Mouse (Mus musculus): ENCODE data around the gene Eya2.
"Not testable (repeated sequence)": the region's sequence is repeated elsewhere in the genome, so short reads cannot be mapped to it uniquely, and the experiment has no call there.

Eya2 gene

DNA sequence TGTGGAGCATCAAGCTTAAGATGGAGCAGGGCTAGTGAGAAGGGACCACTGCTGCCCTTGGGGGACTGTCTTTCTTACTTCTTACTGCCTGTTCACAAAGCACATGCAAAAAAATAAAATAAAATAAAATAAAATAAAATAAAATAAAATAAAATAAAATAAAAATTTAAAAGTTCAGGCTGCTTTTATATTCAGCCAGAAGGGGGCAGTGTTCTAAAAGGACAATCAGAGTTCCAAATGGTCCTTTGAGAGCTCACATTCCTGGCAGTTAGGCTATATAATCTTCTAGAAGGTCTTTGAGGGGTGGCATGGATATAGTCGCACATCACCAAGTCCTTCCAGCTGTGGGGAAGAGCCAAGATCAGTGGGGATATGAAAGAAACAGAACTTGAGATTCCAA is 191.6 kb downstream of the Eya2 start:
- DNase-seq, result no peak

DNA sequence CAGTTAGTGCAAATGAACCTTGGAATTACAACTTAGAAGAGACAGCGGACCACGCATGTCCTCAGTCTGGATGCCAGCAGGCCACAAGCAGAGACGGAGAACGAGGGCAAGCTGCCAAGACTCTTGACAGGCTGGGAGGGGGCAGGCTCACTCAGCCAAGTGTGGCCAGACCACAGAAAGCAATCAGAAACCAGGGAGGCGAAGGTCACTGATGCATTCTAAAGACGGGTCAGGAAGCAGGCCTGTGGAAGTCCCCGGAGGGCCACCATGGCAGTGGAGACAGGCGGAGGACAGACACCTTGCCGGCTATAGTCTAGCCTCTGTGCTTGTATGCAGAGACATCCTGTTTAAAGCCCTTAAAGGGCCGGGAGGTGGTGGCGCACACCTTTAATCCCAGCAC is 193.2 kb downstream of the Eya2 start:
- DNase-seq, result peak; percentile 96

DNA sequence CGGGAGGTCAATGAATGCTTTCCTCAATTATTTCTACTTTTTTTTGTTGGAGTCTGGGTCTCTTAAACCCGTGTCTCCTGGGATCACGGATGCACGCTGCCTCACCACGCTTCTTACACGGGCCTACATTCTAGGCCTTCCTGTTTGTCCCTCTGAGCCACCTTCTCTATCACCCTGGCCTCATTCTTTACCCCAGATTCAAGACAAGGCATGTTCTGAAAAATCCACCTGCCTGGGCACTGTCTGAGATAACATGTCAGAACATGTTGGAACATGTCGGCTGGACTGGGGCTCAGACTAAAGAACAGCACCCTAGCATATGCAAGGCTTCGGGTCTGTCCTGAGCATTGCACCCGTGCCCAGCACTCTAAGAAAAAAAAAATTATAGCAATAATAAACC is 194.0 kb downstream of the Eya2 start:
- DNase-seq, result no peak

DNA sequence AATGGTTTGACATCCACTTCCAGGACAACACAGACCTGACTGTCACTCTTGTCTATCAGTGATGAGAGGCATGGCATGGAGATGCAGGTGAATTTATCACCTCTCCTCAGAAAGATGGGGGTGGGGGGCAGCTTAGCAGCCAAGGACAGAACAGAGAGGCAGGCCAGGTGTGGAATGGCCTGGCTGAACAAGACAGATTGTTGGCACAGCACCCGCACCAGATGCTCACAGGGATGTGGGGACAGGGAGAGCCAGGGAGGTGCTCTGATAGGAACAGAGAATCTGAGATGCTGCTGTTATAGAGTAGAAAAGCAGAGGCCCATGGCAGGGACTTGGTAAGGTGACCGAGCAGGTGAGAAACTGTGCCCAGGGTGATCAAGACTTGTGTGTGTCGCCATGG is 194.8 kb downstream of the Eya2 start:
- DNase-seq, result no peak

DNA sequence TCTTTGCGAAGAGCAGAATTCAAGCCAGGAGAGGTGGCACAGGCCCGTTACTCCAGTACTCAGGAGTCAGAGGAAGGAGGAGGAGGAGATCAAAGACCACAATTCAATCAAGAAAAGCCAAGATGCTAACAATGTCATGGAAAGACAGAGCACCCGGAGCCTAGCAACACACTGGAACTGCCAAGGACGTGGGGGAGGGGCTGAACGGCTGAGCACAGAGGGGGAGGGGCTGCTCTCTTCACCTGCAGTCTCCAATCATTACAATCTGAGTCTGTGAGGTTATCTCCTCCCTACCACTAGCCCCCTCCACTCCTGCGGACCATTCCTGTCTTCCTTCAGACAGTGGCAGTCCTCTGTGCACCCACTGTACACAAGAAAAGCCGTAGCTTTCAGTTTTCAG is 196.2 kb downstream of the Eya2 start:
- no peak for DNase-seq

DNA sequence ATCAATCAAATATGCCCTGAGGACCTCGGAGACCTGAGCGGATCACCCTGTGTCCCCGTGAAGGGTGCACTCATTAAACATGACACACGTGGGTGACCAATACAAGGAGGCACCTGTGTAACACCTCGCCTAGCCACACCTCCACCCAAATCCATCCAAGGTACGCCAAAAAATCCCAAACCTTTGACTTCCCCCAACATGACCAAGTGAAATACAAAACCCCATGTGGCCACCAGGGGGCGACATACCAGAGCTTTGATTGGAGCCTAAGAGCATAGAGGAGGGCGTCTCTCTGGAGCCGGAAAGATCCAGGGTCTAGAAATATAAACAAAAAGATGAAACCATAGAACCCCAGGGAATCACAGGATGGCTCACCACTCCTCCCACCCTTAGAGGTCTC is 196.8 kb downstream of the Eya2 start:
- peak; percentile 56 for DNase-seq

DNA sequence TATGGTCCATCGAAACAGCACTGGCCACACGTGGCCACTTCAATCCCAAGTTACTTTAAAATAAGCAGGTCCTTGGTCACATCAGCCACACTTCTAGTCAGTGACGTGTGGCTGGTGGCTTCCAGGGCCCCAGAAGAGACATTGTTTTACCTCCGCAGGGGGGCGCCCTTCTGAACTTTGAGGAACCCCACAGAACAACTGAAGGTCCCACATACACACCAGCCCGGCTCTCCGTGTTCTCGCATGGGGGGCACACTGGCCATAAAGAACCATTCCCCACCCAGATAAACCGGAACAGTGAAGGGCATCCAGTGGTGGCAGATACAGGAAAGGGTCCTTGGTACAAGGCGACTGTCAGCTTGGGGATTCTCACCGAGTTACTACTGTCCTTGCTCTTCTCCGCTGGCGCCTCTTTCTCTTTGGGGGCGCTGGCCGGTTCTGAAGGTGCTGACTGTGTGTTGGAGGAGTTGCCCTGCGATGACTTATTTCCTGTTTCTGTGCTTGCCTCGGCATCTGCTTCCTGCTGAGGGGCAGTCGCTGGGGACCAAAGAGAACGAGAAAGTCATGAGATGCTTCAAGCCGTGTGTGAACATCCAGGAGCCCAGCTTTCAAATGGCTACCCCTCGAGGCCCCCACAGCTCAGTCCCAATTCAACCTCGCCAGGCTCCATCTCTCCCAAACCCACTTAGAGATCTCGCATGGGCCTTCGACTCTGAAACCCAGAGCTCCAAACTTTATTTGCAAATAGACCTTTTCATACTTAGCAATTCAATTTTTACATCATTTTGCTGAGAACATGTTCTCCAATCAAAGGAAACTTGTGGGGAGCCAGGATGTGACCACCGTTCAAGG is 197.8 kb downstream of the Eya2 start:
- DNase-seq, result no peak

DNA sequence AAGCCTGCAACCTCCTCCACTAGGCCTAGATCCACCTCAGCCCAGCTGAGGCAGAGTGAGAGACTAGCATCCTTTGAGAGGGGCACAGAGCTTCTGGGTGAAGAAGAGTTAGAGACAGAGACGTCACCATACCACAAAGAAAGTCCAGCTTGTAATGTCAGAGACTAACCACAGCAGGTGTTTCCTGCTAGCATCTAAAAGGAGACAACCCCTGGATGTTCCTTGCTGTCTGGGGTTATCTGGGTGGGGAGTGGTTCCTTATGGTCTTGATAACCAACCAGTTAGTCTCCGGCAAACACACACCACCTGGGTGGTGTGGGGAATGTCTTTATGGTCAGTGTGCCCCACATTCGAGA is 198.4 kb downstream of the Eya2 start:
- DNase-seq, result no peak

DNA sequence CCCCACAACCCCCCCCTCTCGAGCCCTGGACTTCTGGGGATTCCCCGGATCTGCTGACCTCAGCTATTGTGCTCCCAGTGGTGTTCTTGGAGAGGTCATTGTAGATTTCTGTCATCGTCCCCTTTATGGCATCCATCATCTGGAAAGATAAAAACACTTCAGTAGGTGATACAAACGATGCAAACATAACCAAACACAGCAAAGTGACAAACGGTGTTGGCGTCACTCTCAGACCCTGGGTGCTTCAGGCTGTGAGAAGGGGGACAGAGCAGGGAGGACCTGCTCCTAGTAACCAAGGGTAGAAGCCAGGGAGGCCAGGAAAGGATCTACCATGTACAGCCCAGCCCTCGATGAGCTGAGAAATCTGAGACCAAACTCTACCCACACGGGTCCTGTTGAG is 203.0 kb downstream of the Eya2 start:
- DNase-seq, result no peak

DNA sequence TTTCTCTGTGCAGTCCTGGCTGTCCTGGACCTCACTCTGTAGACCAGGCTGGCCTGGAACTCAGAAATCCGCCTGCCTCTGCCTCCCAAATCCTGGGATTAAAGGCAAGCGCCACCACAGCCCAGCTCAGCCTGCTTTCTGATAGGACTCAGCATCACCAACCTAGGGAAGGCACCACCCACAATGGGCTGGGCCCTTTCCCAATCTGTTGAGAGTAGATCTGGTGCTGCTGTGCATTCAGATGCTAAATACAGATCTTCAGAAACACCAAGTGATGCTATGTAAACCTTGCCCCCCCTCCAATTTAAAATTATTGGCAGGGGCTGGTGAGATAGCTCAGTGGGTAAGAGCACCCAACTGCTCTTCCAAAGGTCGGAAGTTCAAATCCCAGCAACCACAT is 205.3 kb downstream of the Eya2 start:
- not testable (repeated sequence) for DNase-seq

DNA sequence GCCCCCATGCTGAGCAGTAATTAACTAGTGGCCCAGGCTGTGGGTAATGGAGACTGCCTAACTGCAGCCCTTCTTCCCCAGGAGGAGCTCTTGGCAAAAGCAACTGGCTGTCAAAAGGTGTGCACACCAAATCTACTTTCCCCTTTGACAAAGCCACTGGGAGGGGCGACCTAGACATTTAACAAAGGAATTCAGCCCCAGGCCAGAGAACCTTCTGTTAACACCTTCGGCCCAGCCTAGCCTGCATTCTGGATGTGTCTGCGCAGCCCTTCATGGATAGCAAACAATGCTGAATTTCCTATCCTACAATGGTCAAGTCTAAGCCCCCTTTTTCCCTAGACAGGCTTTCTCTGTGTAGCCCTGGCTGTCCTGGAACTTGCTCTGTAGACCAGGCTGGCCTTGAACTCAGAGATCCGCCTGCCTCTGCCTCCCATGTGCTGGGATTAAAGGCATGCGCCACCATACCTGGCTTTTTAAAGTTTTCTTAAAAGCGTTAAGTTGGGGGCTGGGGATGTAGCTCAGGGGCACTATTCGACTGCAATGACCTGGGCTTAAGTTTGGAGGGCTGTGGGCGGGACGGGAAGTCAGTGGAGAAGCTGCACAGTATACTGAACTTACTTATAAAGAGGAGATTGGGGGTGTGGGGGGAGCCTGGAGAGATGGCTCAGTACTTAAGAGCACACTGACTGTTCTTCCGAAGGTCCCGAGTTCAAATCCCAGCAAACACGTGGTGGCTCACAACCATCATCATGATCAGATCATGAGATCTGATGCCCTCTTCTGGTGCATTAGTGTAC is 213.5 kb downstream of the Eya2 start:
- no peak for DNase-seq

DNA sequence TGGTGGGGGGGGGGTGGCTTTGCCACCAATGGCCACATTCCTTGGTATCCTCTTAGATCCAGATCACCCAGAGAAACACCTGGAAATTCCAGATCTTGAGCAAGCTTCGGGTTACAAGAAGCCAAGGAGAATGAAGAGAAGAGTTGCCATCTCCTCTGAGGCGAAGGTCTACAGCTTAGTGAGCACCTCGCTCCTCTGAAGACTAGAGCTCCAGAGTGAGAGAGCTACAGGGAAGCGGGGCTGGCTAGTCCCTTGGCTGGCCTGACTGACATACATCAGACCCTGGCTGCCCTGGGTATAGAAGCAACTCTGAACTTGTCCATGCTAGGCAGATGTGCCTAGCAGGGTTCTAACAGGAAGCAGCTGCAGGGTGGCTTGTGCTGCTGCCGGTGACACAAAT is 214.3 kb downstream of the Eya2 start:
- DNase-seq, result no peak

DNA sequence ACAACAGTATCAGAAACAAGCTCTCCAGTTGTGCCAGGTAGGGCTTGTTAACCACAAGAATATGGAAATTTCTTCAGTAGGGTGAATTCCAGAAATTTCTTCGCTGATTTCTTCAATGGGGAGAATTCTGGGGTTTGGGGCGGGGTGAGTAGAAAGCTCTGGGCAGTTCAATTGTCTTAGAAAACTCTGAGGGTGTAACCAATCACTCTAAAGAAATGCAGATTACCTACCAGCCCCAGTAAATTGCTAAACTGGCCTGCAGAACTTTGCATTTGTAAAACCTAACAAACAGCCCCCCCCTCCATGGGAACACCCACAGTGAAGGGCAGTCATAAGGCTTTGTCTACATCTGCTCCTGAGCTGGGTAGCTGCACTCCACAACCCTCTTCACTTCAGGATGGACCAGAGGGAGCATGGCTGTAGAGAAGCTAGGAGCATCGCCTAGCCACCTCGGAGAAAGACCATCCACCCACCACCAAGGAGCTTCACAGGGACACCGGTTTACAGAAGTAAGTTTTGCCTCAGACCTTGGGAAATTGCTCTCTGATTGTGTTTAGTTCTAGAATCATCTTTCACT is 215.2 kb downstream of the Eya2 start:
- no peak for DNase-seq

DNA sequence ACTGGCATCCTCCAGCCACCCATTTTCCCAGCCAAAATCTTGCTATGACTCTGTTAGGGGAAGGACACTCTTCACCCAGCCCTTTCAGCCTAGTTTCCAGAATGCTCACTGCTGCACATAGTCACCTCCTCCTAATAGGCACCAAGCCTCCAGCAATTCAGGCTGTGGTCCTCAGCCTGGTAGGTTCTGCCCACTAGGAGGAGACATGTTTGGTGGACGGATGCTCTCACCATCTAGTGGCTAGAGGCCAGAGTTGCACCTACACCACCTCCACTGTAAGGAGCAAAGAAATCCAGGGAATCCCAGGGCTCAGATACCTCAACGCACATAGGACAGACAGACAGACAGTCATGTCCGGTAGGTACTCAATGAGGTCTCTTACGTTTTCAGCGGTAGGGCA is 216.7 kb downstream of the Eya2 start:
- DNase-seq, result peak; percentile 80

DNA sequence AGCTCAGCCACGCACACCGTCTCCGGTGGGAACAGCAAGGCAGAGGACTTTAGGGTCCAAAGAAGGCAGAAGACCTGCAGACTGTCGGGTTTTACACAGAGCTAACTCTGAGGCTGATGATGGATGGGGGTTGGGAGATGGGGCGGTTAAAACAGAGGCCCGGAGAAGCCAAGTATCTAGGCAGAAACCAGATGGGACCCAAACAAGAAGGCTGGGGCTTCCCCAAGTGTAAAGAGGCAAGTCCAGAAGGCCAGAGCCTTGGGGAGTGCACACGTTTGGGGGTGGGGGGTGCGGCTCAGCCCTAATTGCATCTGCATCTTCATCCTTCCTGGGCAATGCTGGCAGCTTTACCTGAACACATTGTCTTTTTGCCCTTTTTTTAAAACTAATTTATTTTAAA is 218.1 kb downstream of the Eya2 start:
- no peak for DNase-seq

DNA sequence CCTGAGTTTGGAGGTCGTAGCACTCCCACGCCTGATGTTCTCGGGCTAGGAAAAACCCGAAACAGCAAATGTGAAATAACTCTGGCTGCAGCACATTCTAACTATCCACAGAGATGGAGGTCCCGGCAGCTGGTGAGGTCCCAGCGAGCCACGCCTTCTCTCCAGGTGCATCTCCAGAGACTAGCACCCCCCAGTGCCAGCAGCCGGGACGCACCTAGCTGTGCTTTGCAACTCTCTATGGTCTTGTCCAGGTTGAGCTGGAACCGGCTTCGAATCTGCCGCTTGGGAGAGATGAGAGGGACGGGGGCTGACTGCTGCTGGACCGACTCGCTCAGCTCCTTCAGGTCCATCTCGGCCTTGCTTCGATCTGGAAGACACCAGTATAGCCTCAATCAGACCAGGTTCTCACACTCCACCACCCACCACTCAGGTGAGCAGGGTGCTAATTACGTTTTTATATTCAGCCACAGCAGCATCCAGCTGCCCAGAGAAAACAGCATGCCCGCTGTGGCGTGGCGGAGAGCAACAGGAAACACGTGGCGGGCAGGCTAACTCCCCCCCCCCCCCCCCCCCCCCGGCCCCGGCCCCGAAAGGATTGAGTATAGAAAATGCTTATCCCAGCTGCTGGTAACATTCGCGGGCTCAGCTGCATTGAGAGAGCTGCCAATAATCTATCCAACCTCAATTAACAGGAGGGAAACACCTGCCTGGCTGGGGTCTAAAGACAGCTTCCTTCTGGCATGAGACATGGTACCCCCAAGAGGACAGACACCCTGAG is 220.5 kb downstream of the Eya2 start:
- DNase-seq, result no peak

DNA sequence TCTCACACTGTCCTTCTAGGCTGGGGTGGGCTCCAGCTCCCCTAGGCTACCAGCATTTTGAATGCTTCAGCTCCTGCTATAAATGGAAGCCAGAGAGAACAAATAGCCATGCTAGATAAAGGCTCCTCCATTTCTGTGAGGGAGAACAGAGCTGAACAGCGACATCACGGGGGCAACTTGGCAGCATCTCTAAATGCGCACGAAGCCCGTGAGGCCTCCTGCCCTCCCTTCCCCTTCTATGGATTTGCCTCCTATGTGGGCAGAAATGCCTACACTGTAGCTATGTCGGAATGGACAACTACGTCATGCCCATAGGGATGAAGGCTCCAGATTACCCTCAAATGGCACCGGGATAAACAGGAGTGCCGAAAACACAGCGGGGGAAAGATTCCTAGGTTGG is 222.6 kb downstream of the Eya2 start:
- no peak for DNase-seq

DNA sequence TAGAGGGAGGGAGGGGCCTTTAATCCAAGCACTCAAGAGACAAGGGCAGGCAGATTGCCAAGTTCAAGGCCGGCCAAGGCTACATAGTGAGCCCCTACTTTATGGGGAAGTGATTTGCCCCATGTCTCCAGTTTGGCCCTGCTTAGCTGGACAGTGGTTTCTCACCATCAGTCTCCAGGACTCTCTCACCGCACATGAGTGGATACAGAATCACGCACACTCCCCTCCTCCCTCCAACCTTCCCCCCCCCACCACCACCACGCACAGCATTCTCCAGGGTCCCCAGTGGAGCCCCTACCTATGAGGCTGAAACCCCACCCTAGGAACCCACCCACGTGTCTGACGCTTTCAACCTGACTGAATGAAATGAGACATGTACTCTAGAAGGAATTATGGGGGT is 223.7 kb downstream of the Eya2 start:
- no peak for DNase-seq

DNA sequence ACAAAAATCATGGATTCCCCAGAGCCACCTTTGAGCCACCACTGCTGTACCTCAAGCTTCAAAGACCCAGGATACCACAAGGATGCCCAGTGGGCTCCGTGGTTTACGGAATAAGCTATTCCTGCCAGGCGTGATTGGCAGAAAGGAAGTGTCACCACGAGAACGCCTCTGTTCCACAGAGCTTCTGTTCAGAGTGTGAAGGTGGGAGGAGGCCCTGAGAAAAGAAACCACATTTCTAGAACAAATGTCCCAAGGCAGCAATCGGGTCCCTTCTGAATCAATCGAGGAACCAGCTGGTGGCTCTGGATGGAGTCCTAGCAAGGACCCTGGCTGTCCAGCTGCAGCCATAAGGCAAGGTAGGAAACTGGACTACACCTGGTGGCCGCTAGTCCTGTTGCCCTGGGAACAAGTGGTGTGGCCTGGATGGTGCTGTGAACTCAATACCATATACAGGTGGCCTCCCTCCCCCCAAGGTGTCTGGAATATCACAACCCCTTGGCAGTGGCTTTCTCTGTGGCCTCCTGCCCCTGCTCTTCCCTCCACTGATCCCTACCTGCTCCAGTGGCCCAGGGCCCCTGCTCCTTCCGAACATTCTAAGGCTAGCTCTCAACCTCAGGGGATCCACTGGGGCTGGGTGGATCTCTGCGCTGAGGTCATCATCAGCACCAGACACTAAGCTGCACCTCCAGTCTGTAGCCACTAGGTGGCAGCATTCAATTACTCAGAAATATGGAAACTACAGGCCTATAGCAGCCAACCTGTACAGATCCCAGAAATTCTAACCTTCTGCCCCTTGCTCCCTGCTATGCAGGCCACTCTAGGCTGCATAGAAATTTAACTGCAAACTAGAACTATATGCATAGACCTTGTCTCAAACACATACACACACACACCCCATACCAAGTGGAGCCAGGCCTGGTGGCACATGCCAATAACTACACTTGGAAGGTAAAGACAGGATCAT is 224.4 kb downstream of the Eya2 start:
- DNase-seq, result peak; percentile 78

DNA sequence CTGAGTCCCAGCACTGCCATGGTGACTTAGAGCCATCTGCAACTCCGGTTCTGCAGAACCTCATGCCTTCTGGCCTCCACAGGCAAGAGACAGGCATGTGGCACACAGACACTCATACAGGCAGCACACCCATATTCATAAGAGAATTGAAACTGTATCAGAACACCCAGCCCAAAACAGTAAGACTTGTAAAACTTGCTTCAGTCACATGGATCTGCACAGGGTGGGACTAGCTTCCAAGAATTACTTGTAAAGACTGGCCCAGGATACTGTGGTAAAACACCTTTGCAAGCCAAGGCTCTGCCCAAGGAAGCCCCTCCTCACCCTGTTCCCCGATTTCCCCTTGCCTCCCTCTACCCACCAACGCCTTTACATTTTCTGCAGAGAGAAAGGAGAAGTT is 225.2 kb downstream of the Eya2 start:
- no peak for DNase-seq

DNA sequence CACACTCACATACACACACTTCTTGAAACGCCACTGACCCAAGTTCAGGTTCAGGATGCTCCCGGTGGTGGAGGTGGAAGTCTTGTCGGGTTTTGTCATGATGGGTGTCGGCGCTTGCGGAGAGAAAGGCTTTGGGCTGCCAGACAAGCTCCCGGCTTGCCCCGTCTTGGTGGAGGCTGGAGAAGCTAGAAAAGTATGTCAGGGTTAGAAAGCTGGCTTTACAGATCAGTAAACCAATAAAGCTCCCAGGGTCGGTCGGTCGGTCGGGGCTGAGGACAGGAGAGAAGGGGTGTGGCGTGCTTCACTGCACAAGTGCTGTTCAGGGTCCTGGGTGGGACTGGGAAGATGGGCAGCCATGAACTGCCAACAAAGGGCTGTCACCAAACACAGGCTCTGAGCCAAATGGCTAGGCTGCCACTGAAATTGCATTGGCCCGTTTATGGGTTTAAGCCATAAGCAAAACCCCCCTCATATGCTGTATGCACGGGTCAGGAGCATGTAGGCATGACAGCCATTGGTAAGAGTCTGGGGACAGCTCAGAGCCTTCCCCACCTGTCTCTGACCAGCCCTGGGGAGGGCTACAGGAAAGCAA is 225.8 kb downstream of the Eya2 start:
- no peak for DNase-seq
